Mouse (Mus musculus) urinary bladder, postnatal 25 days (tissue): ENCODE results near the gene Lrrc15.

Experiments
- DNase-seq: peaks from one replicate; pipeline ENCODE4 v3.0.0; 2022; ENCODE audit warnings: low spot score

Gene Lrrc15

GRCm38 (mm10) chr16:30236091-30236699 is 46.9 kb downstream of the Lrrc15 start:
- DNase-seq, result peak; percentile 92

DNA sequence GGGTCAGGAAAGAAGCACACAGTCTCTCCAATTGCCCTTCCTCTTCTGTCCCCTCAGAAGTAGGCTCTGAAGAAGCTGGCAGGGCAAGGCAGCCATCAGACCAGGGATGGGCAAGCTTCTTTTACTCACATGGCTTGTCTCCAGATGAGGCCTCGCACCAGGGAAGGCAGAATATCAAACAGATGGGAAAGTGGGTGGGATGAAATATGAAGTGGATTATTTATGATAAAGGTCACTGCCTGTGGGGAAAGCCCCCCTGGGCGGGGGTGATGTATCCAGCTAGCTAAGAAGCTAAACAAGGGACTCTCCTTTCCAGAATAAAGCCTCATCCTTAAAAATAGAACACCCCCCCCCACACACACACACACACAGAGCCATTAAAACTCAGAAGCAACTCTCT is 47.5 kb downstream of the Lrrc15 start:
- no peak for DNase-seq

GRCm38 (mm10) chr16:30234636-30235546 is 48.2 kb downstream of the Lrrc15 start:
- DNase-seq, result no peak

DNA sequence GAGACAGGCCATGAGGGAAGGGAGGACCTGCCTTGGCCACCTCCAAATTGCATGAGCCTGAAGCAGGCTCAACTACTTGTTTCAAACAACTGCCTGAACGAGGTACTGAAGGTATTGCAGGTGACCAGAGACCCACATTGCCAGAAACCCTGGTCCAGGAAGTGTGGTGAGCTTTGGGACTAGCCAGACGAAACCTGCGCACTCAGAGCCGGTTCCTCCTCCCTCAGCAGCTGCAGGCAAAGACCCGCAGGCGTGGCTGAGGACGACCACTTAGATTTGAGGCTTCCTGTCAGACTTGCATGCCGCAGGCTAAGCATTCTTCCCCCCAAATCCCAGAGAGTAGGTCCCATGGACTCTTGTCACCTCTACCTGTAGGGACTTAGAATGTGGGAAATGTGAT is 49.0 kb downstream of the Lrrc15 start:
- no peak for DNase-seq

DNA sequence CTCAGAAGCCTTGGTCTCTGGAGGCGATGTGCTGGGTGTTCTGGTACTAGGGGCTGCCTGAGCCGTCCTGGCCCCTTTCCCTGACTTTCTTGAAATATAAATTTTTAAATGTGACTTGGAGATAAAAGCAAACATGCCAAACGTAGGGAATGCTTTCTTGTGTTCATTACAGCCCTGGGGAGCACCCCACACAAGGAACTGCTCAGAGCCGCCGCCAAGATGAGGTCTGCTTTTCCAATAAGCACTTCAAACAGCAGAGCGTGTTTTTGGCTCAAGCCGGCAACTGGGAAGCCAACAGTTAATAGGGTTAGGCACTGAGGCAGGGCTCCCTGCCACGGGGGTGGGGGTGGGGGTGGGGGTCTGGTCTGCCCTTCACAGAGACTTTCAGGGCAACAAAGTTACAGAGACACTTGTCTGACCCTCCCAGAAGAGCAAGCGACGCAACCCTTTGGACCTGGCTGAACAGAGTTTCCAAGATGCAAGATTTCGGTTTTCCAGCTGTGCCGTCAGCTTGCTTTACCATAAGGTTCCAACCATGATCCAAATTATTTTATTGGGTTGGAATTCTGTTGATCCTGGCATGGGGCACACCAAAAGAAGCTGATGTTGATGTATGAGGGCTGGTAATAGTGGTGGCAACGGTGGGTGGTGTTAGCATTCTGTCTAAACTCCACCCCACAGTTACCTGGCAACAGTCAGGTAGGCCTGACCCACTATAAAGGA is 51.0 kb downstream of the Lrrc15 start:
- no peak for DNase-seq

GRCm38 (mm10) chr16:30227352-30227751 is 55.7 kb downstream of the Lrrc15 start:
- DNase-seq, result no peak

DNA sequence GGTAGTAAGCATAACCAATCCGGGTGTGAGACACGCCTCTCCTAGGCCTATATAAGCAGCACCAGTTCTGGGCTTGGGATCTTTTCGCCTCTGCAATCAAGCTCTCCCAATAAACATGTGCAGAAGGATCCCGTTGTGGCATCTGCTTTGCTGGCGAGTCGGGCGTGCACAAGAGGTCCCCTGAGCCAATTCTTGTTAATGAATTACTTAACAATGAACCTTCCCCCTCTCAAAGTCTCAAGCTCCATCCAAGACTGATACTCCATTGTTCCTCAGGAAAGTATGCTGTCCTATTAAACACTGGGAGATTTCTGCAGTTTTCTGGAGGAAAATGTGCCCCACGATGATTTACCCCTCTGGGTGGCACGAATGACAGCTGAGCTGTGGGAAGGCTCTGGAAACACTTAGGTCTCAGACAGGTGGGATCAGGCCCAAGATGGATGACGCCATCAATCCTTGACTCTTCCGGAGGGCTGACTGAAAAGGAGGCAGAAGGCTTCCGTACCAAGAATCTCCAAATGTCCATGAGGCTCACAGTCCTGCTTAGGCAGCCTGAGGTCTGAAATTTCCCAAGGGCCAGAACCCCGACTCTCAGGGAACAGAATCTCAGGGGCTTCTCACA is 61.8 kb downstream of the Lrrc15 start:
- DNase-seq, result no peak
